Mouse (Mus musculus): ENCODE results near the gene Pnpla6. TPM values are rescaled to one million over a fixed set of nuclear protein-coding genes. Genes with fewer than 3 reads are reported as not detected.

Gene Pnpla6
- polyA plus RNA-seq, 1 experiment, result 47.5 TPM

DNA sequence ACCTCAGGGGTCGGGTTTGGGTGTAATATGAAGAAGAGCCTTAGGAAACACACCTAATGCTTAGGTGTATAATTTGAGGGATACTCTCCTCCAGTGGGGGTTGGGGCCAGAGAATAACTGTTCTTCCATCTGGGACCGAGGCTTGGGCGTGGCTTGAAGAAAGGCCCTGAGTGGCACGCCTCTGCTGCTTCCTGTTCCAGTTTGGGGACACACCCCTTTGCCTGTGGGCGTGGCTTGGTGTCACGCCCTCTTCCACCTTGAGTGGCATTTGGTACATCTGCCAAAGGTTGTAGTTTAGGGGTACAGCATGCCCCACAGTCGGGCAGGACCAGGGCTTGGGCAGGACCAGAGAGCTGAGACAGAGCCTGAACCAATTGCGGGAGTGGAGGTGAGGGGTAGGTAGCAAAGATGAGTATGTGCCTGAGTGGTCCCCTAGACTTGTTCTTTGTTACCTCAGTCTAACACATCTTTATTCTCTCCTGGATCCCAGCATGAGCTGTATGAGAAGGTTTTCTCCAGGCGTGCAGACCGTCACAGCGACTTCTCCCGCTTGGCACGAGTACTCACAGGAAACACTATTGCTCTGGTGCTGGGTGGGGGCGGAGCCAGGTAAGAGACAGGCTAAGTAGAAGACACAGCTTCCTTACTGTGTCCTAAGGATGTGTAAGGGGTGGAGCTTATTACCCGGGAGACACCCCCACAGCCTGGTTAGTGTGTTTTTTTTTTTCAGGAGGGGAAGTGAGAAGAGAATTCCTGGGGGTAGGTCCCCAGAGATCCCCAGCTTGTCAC is 21.1 kb downstream of the Pnpla6 start:
- Histone ChIP-seq H3K27me3 (ENCODE audit: control insufficient read depth, insufficient read depth, low read length, poor library complexity, severe bottlenecking) (no peaks in the 10 kb centered on the region), H3K9ac (ENCODE audit: low read depth, poor library complexity, severe bottlenecking) (no peak overlapping the region), H3K36me3 (ENCODE audit: control insufficient read depth, insufficient read depth, low read length, poor library complexity, severe bottlenecking) (peaks cover 26% of the 10 kb centered on the region), H3K4me3 (ENCODE audit: low read depth, low read length) (no peak overlapping the region), H3K27ac (ENCODE audit: insufficient read depth, low read length) (no peak overlapping the region), H3K4me1 (ENCODE audit: control insufficient read depth, insufficient read depth, low read length) (no peaks in the 10 kb centered on the region), H3K9me3 (replicated peaks; ENCODE audit: control insufficient read depth, insufficient read depth, low read length, poor library complexity, severe bottlenecking) (no peaks in the 10 kb centered on the region)
- TF ChIP-seq EP300 (IDR thresholded peaks at IDR 0.05; ENCODE audit: insufficient read depth, low read depth, low read length) (peak; percentile 20; the same call in 1 of the 2 replicates), POLR2A (IDR thresholded peaks at IDR 0.05; ENCODE audit: insufficient read depth, low read length) (no peak)

DNA sequence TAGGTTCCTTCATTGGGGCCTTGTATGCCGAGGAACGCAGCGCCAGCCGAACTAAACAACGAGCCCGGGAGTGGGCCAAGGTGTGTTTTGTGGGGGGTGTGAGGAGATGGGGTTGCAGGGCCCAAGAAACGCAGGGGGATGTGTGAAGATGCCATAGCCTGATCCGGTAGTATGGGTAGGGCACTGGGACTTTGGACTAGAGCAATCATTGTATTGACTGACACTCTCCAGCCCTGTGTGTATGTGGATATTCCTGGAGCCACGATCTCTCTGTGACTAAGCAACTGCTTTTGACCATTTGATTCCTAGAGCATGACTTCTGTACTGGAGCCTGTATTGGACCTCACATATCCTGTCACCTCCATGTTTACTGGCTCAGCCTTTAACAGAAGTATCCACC is 21.8 kb downstream of the Pnpla6 start:
- Histone ChIP-seq H3K9ac (ENCODE audit: low read depth, poor library complexity, severe bottlenecking) (no peak overlapping the region), H3K27ac (ENCODE audit: insufficient read depth, low read length) (no peak overlapping the region), H3K27me3 (ENCODE audit: control insufficient read depth, insufficient read depth, low read length, poor library complexity, severe bottlenecking) (no peaks in the 10 kb centered on the region), H3K9me3 (replicated peaks; ENCODE audit: control insufficient read depth, insufficient read depth, low read length, poor library complexity, severe bottlenecking) (no peaks in the 10 kb centered on the region), H3K4me1 (ENCODE audit: control insufficient read depth, insufficient read depth, low read length) (no peaks in the 10 kb centered on the region), H3K36me3 (ENCODE audit: control insufficient read depth, insufficient read depth, low read length, poor library complexity, severe bottlenecking) (peaks cover 30% of the 10 kb centered on the region), H3K4me3 (ENCODE audit: low read depth, low read length) (no peak overlapping the region)
- TF ChIP-seq CTCF (IDR thresholded peaks at IDR 0.05; ENCODE audit: low read depth, low read length) (no peak), POLR2A (IDR thresholded peaks at IDR 0.05; ENCODE audit: insufficient read depth, low read length) (no peak), EP300 (IDR thresholded peaks at IDR 0.05; ENCODE audit: insufficient read depth, low read depth, low read length) (no peak)

DNA sequence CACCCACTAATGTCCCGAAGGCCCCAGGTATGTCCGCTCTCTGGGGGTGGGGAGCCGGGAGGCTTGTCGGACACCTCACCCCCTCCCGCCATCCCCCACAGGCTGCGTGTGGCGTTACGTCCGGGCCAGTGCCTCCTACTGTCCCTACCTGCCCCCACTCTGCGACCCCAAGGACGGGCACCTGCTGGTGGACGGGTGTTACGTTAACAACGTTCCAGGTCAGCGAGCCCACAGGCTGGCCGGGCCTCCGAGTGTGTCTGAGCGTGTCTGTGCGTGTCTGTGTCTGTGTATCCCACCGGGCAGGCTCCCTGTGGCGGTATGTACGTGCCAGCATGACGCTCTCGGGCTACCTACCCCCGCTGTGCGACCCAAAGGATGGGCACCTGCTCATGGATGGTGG is 22.5 kb downstream of the Pnpla6 start:
- TF ChIP-seq CTCF (IDR thresholded peaks at IDR 0.05; ENCODE audit: low read depth, low read length), result no peak
- no peak for TF ChIP-seq POLR2A (IDR thresholded peaks at IDR 0.05; ENCODE audit: insufficient read depth, low read length)
- TF ChIP-seq EP300 (IDR thresholded peaks at IDR 0.05; ENCODE audit: insufficient read depth, low read depth, low read length), result no peak
- H3K27me3 ChIP-seq (ENCODE audit: control insufficient read depth, insufficient read depth, low read length, poor library complexity, severe bottlenecking), result no peaks in the 10 kb centered on the region
- H3K36me3 ChIP-seq (ENCODE audit: control insufficient read depth, insufficient read depth, low read length, poor library complexity, severe bottlenecking), result peaks cover 34% of the 10 kb centered on the region
- no peak overlapping the region for H3K4me3 ChIP-seq (ENCODE audit: low read depth, low read length)
- no peak overlapping the region for H3K9ac ChIP-seq (ENCODE audit: low read depth, poor library complexity, severe bottlenecking)
- no peak overlapping the region for H3K27ac ChIP-seq (ENCODE audit: insufficient read depth, low read length)
- no peaks in the 10 kb centered on the region for H3K9me3 ChIP-seq (replicated peaks; ENCODE audit: control insufficient read depth, insufficient read depth, low read length, poor library complexity, severe bottlenecking)
- H3K4me1 ChIP-seq (ENCODE audit: control insufficient read depth, insufficient read depth, low read length), result no peaks in the 10 kb centered on the region

DNA sequence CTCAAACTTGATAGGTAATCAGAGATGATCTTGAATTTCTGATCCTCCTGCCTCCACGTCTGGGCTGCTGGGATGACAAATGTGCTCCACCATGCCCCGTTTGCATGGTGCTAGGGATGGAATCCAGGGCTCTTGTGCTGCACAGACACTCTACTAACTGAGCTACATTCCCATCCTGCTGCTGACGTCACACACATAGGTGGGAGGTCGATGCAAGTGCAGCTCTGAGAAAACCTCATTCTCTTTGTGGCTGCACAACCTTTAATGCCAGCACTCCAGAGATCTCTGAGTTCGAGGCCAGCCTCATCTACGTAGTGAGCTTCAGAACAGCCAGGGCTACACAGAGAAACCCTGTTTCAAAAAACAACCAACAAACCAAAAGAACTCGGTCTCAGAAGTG is 24.0 kb downstream of the Pnpla6 start:
- Histone ChIP-seq H3K27ac (ENCODE audit: insufficient read depth, low read length) (no peak overlapping the region), H3K9me3 (replicated peaks; ENCODE audit: control insufficient read depth, insufficient read depth, low read length, poor library complexity, severe bottlenecking) (peaks cover 11% of the 10 kb centered on the region), H3K4me1 (ENCODE audit: control insufficient read depth, insufficient read depth, low read length) (no peaks in the 10 kb centered on the region), H3K4me3 (ENCODE audit: low read depth, low read length) (no peak overlapping the region), H3K9ac (ENCODE audit: low read depth, poor library complexity, severe bottlenecking) (no peak overlapping the region), H3K36me3 (ENCODE audit: control insufficient read depth, insufficient read depth, low read length, poor library complexity, severe bottlenecking) (peaks cover 49% of the 10 kb centered on the region), H3K27me3 (ENCODE audit: control insufficient read depth, insufficient read depth, low read length, poor library complexity, severe bottlenecking) (no peaks in the 10 kb centered on the region)
- TF ChIP-seq CTCF (IDR thresholded peaks at IDR 0.05; ENCODE audit: low read depth, low read length) (no peak), POLR2A (IDR thresholded peaks at IDR 0.05; ENCODE audit: insufficient read depth, low read length) (no peak), EP300 (IDR thresholded peaks at IDR 0.05; ENCODE audit: insufficient read depth, low read depth, low read length) (no peak)

DNA sequence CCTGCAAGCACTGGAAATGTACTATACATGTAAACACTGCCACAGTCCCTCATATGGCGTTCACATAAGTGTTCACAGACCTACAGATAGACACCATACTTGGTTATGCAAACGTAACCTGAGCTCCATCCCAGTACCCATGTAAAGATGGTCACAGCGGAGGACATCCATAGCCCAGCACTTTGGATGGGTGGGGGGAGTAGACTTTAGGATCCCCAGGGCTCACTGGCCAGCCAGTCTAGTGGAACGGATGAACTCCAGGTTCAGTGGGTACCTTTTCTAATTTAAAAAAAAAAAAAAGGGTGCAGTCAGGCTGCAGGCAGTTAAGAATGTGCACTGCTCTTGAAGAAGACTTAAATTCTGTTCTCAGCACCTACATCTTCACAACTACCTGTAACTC is 24.9 kb downstream of the Pnpla6 start:
- H3K9ac ChIP-seq (ENCODE audit: low read depth, poor library complexity, severe bottlenecking), result no peak overlapping the region

DNA sequence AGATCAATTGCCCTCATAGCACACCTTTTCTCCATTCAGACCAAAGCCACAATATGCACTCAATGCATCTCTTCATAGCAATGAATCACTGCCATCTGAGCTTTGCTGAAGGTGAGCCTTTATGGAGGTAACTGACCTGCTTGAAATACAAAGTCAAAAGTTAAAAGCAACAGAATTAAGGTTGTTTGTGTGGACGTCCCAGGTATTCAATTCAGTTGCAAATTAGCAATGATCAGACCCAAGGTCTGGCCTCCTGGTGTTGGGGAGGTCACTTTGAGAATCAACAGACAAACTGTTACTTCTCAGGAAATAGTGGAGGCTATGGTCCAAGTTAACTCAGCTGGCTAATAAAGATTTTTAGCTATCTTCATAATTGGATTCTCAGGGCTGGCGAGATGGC is 31.3 kb downstream of the Pnpla6 start:
- Histone ChIP-seq H3K27me3 (ENCODE audit: control insufficient read depth, insufficient read depth, low read length, poor library complexity, severe bottlenecking) (no peaks in the 10 kb centered on the region), H3K9ac (ENCODE audit: low read depth, poor library complexity, severe bottlenecking) (no peak overlapping the region), H3K4me3 (ENCODE audit: low read depth, low read length) (no peak overlapping the region), H3K36me3 (ENCODE audit: control insufficient read depth, insufficient read depth, low read length, poor library complexity, severe bottlenecking) (peaks cover 39% of the 10 kb centered on the region), H3K9me3 (replicated peaks; ENCODE audit: control insufficient read depth, insufficient read depth, low read length, poor library complexity, severe bottlenecking) (peaks cover 60% of the 10 kb centered on the region), H3K27ac (ENCODE audit: insufficient read depth, low read length) (peak overlapping the region; percentile 89), H3K4me1 (ENCODE audit: control insufficient read depth, insufficient read depth, low read length) (no peaks in the 10 kb centered on the region)
- TF ChIP-seq EP300 (IDR thresholded peaks at IDR 0.05; ENCODE audit: insufficient read depth, low read depth, low read length) (no peak), CTCF (IDR thresholded peaks at IDR 0.05; ENCODE audit: low read depth, low read length) (no peak), POLR2A (IDR thresholded peaks at IDR 0.05; ENCODE audit: insufficient read depth, low read length) (no peak)

More for the DNA sequence above, 24.9 kb downstream of the Pnpla6 start:
- H3K9me3 ChIP-seq (replicated peaks; ENCODE audit: control insufficient read depth, insufficient read depth, low read length, poor library complexity, severe bottlenecking), result peaks cover 20% of the 10 kb centered on the region
- no peak overlapping the region for H3K4me3 ChIP-seq (ENCODE audit: low read depth, low read length)
- no peaks in the 10 kb centered on the region for H3K4me1 ChIP-seq (ENCODE audit: control insufficient read depth, insufficient read depth, low read length)
- H3K27ac ChIP-seq (ENCODE audit: insufficient read depth, low read length), result no peak overlapping the region
- H3K36me3 ChIP-seq (ENCODE audit: control insufficient read depth, insufficient read depth, low read length, poor library complexity, severe bottlenecking), result peaks cover 57% of the 10 kb centered on the region
- H3K27me3 ChIP-seq (ENCODE audit: control insufficient read depth, insufficient read depth, low read length, poor library complexity, severe bottlenecking), result no peaks in the 10 kb centered on the region
- no peak for TF ChIP-seq EP300 (IDR thresholded peaks at IDR 0.05; ENCODE audit: insufficient read depth, low read depth, low read length)
- TF ChIP-seq CTCF (IDR thresholded peaks at IDR 0.05; ENCODE audit: low read depth, low read length), result no peak
- no peak for TF ChIP-seq POLR2A (IDR thresholded peaks at IDR 0.05; ENCODE audit: insufficient read depth, low read length)

All from ES-Bruce4 (cell line).